Mouse (Mus musculus) midbrain, embryonic 16.5 days (tissue): ENCODE data around the gene 1700092M07Rik. TPM values are rescaled to one million over a fixed set of nuclear protein-coding genes. Genes with fewer than 3 reads are reported as not detected.
A peak's percentile ranks its signal among the peaks of the same experiment; 100 is the strongest.

ENCODE experiments used
- ATAC-seq: fragments of 200-750 bp; cut with Nextera tagmentation; 2 replicates; pipeline ENCODE4 v1.8.0; 2017; ENCODE audit warnings: moderate TSS enrichment
- H3K27ac ChIP-seq: fragments of 300-500 bp; sonication (generic); 2 replicates; pipeline ENCODE4 v1.5.1; 2014; ENCODE audit warnings: mild to moderate bottlenecking, low read length, mixed read lengths
- H3K27me3 ChIP-seq: fragments of 300-500 bp; sonication (generic); 2 replicates; pipeline ENCODE4 v1.6.1; 2014; ENCODE audit warnings: low read depth, low read length, mixed read lengths; ENCODE audit not compliant: control insufficient read depth, insufficient read depth
- H3K36me3 ChIP-seq: fragments of 300-500 bp; sonication (generic); 2 replicates; pipeline ENCODE4 v1.6.1; 2014; ENCODE audit warnings: mild to moderate bottlenecking, low read length, moderate library complexity, mixed read lengths; ENCODE audit not compliant: control insufficient read depth, insufficient read depth
- H3K4me1 ChIP-seq: fragments of 300-500 bp; sonication (generic); 2 replicates; pipeline ENCODE4 v1.6.1; 2014; ENCODE audit warnings: mild to moderate bottlenecking, low read length, mixed read lengths; ENCODE audit not compliant: control insufficient read depth, insufficient read depth
- H3K4me2 ChIP-seq: fragments of 300-500 bp; sonication (generic); 2 replicates; pipeline ENCODE4 v1.6.1; 2014; ENCODE audit warnings: mild to moderate bottlenecking, low read length, mixed read lengths
- H3K4me3 ChIP-seq: fragments of 300-500 bp; sonication (generic); 2 replicates; pipeline ENCODE4 v1.5.1; 2014; ENCODE audit warnings: low read depth, mild to moderate bottlenecking, low read length, moderate library complexity, mixed read lengths
- H3K9ac ChIP-seq: fragments of 300-500 bp; sonication (generic); 2 replicates; pipeline ENCODE4 v1.6.1; 2014; ENCODE audit warnings: low read depth, low read length, mixed read lengths
- H3K9me3 ChIP-seq: fragments of 300-500 bp; sonication (generic); replicated peaks from 2 replicates; pipeline ENCODE4 v1.6.1; 2014; ENCODE audit warnings: mild to moderate bottlenecking, low read length, mixed read lengths; ENCODE audit not compliant: control insufficient read depth, poor library complexity, severe bottlenecking
- WGBS: fragments of 180-500 bp; shearing (Covaris S2); extraction: QIAGEN DNeasy Blood & Tissue Kit; methylation state at CpG from one replicate; pipeline ENCODE4 v1.1.7; 2014; 5-methylcytosine and 5-hydroxymethylcytosine counted together
- polyA plus RNA-seq: library from polyadenylated mRNA; unstranded; fragments of >200 nt; fragmentation: Nextera tagmentation; extraction: Ambion mirVana; gene quantifications from 2 replicates; pipeline ENCODE4 v1.2.1, GENCODE M21; 2015

The 1700092M07Rik gene
- polyA plus RNA-seq, 1 experiment from 2014 or later, result 1.8 TPM

DNA sequence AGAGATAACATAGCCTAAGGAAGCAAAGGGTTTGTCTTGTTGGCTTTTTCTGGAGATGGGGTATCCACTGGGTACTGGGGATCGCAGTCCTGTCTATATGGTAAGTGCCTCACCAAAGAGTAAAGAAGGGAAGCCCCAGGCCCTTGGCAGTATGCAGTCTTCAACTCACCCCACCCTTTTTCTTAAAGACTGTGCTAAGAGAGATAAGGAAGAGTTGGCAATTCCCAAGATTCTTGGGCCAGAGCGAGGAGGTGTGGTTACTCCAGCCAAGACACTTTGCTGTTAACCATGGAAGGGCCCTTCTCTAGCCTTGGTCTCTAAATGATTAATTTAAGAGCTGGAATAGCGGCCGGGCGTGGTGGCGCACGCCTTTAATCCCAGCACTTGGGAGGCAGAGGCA is 33.6 kb upstream of the 1700092M07Rik start:
- no peaks in the 10 kb centered on the region for H3K9me3 ChIP-seq
- H3K27ac ChIP-seq, result no peak overlapping the region
- 98% methylated on average over 7 of the region's 7 CpGs for WGBS
- H3K4me2 ChIP-seq, result no peak overlapping the region
- ATAC-seq, result no peak
- no peaks in the 10 kb centered on the region for H3K27me3 ChIP-seq
- peaks cover 38% of the 10 kb centered on the region for H3K36me3 ChIP-seq
- no peak overlapping the region for H3K4me3 ChIP-seq
- H3K4me1 ChIP-seq, result peaks cover 17% of the 10 kb centered on the region
- no peak overlapping the region for H3K9ac ChIP-seq

DNA sequence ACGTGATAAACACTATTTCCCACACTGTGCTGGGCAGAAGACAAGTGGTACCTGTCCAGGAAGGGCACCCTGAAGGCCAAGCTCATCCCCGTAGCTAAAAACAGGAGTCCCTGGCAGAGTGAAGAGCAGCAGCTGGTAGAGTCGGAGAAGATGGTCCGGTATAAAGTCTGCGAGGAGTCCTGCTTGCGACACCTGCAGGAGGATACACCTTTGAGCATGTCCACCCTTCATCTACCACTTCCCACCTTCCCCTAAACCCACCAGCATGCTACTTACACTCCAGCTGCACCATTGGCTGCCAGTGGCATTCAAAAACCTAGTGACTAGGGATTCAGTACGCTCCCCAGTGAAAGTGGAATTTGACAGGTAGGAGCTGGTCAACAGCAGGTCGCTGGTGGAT is 31.6 kb upstream of the 1700092M07Rik start:
- 90% methylated on average over 8 of the region's 8 CpGs for WGBS
- ATAC-seq, result no peak
- no peak overlapping the region for H3K4me2 ChIP-seq
- no peaks in the 10 kb centered on the region for H3K27me3 ChIP-seq
- no peak overlapping the region for H3K27ac ChIP-seq
- no peak overlapping the region for H3K9ac ChIP-seq
- no peak overlapping the region for H3K4me3 ChIP-seq
- H3K36me3 ChIP-seq, result peaks cover 38% of the 10 kb centered on the region
- H3K4me1 ChIP-seq, result peaks cover 28% of the 10 kb centered on the region
- H3K9me3 ChIP-seq, result no peaks in the 10 kb centered on the region

- WGBS, result 75% methylated on average over 2 of the region's 2 CpGs
- Histone ChIP-seq H3K9me3 (no peaks in the 10 kb centered on the region), H3K4me1 (peaks cover 32% of the 10 kb centered on the region), H3K27ac (0 out of 2 replicates have a peak overlapping the region, but pooled peaks have one; percentile 37), H3K9ac (no peak overlapping the region), H3K4me2 (0 out of 2 replicates have a peak overlapping the region, but pooled peaks have one; percentile 3), H3K36me3 (peaks cover 38% of the 10 kb centered on the region), H3K4me3 (no peak overlapping the region), H3K27me3 (no peaks in the 10 kb centered on the region)
- ATAC-seq, result no peak
These were observed 30.5 kb upstream of the 1700092M07Rik start for GRCm38 (mm10) chr19:8710057-8710456.

GRCm38 (mm10) chr19:8711506-8711905 is 29.0 kb upstream of the 1700092M07Rik start:
- H3K4me1 ChIP-seq, result peaks cover 32% of the 10 kb centered on the region
- 86% methylated on average over 4 of the region's 4 CpGs for WGBS
- H3K9me3 ChIP-seq, result no peaks in the 10 kb centered on the region
- no peaks in the 10 kb centered on the region for H3K27me3 ChIP-seq
- H3K4me3 ChIP-seq, result peak overlapping the region; percentile 56; the same call in 1 of the 2 replicates
- H3K9ac ChIP-seq, result peak overlapping the region; percentile 73; the same call in 1 of the 2 replicates
- H3K36me3 ChIP-seq, result peaks cover 36% of the 10 kb centered on the region
- no peak for ATAC-seq
- H3K4me2 ChIP-seq, result peak overlapping the region; percentile 75
- no peak overlapping the region for H3K27ac ChIP-seq

DNA sequence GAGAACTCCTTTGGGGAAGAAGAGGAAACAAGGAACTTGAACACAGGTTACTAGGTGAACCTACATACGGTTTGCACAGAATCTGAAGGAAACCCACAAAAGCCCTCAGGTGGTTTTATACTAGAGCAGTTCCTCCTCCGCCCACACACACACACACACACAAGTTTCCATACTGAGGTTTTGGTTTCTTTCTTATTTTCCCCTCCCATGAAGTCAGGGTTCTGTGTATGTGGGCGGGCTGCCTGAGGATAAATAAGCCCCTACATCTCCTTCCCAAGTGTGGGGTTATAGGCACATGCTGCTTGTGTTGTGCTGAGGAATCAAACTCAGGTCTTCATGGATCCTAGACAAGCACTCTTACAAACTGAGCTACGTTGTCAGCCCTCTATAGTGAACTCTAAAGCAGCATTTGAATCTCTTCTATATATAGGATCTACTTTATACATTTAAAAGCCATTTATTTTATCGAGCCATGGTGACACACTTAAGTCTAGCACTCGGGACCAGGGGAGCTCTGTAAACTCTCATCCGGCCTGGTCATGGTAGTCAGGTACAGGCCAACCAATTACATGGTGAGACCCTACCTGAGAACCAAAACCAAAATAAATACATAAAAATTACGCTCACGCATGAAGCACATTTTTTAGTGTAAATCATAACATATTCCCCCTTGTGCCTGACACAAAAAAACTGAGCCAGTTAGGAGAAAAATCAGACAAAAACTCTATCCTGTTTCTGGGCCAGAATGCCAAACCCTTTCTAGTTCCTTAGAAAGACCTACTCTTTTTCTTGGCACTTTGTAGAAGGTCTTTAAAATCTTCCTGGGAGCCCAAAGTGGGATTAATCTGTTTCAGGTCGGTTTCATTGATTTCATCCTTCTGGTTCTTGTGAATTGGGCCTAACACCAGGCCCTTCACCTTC is 28.3 kb upstream of the 1700092M07Rik start:
- Histone ChIP-seq H3K4me3 (peak overlapping the region; percentile 56), H3K9ac (peak overlapping the region; percentile 73), H3K27ac (peak overlapping the region; percentile 90), H3K4me1 (peaks cover 32% of the 10 kb centered on the region), H3K27me3 (no peaks in the 10 kb centered on the region), H3K4me2 (peak overlapping the region; percentile 75), H3K9me3 (no peaks in the 10 kb centered on the region), H3K36me3 (peaks cover 30% of the 10 kb centered on the region)
- WGBS, result 68% methylated on average over 10 of the region's 10 CpGs
- ATAC-seq, result no peak

DNA sequence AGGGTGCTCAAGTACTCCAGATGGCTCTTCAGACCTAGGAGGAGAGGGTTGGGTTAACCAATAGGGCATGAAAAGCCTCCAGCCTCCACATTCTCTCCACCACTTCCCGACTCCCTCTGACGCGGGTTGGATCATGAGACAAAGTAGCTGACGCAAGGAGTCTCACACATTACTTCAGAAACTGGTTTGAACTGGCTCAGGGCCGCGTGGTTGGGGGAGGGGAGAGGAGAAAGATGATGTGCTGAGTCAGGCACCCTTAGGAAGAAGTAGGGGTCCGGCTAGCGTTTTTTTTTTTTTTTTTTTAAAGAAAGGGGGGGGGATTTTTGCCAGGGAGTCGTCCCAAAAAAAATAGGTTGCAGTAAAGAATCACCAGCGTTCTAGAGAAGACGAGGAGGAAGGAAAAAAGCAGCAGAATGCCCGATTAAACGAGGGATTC is 27.6 kb upstream of the 1700092M07Rik start:
- ATAC-seq, result peak; percentile 52
- H3K9ac ChIP-seq, result peak overlapping the region; percentile 73
- peak overlapping the region; percentile 75 for H3K4me2 ChIP-seq
- H3K4me3 ChIP-seq, result peak overlapping the region; percentile 56
- no peaks in the 10 kb centered on the region for H3K27me3 ChIP-seq
- H3K36me3 ChIP-seq, result peaks cover 26% of the 10 kb centered on the region
- peak overlapping the region; percentile 90 for H3K27ac ChIP-seq
- H3K9me3 ChIP-seq, result no peaks in the 10 kb centered on the region
- WGBS, result 0% methylated on average over 13 of the region's 13 CpGs
- H3K4me1 ChIP-seq, result peaks cover 32% of the 10 kb centered on the region

DNA sequence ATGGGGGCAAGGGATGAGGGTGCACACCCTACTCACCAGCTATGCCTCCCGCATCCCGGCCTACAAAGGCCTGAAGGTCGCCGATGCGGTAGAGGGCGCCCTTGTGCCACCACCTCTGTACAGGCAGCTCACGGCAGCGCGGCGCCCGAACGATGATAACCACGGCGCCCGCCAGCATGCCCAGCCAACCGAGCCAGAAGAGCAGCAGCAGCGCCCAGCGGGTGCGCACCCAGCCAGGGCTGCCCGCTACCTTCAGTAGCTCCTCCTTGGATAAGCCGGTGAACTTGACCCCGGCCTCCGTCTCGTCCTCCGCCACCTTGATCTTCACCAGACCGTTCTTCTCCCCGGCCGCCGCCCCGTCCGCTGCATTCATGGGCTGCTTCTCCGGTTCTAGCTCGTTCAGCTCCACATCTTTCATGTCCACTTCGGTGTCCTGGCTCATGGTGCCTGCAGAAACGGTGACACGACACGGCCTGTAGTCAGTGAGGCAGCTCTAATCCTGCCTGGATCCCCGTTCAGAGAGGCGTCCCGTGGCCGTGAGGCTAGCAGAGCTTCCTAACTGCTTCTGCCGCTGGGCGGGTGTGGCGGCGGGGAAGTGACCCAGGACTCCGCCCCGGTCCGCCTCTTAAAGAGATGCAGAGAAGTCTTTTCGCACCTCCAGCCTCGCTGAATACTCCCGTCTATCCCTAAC is 27.1 kb upstream of the 1700092M07Rik start:
- under 1% methylated on average over 45 of the region's 51 CpGs for WGBS
- no peaks in the 10 kb centered on the region for H3K27me3 ChIP-seq
- peak overlapping the region; percentile 56 for H3K4me3 ChIP-seq
- peak overlapping the region; percentile 73 for H3K9ac ChIP-seq
- H3K36me3 ChIP-seq, result peaks cover 20% of the 10 kb centered on the region
- H3K27ac ChIP-seq, result peak overlapping the region; percentile 90
- peak overlapping the region; percentile 75 for H3K4me2 ChIP-seq
- H3K9me3 ChIP-seq, result no peaks in the 10 kb centered on the region
- peak; percentile 94 for ATAC-seq
- peaks cover 32% of the 10 kb centered on the region for H3K4me1 ChIP-seq

DNA sequence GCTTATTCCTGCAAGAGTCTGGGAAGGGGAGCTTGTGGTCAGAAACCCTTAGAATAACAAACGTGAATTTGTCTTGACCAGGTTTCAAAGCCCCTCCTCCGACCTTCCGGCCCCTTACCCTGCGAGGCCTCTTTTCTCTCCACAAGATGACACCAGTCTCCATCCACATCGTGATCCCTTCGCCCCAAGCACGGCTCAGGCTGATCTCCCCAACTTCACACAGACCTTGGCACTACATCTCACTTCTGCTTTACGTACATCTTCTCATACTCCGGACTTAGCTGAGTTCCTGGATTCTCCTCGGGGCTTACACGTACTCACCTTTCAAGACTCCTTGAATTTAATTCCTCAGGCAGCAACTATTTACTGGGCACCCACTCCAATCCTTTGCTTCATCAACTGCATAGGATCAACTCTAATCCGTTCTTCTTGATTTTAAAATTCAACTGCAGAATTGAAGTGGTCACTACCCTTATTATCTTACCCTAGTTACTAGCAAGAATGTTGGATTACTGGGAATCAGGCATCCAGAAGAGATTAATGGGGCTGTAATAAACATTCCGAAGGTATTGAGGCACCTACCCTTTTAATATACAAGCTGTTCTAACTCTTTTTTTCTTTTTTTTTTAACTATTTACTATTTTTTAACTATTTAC is 26.4 kb upstream of the 1700092M07Rik start:
- Histone ChIP-seq H3K4me1 (peaks cover 32% of the 10 kb centered on the region), H3K9me3 (no peaks in the 10 kb centered on the region), H3K27me3 (no peaks in the 10 kb centered on the region), H3K27ac (peak overlapping the region; percentile 90), H3K36me3 (peaks cover 13% of the 10 kb centered on the region), H3K9ac (peak overlapping the region; percentile 73), H3K4me3 (peak overlapping the region; percentile 56), H3K4me2 (peak overlapping the region; percentile 75)
- ATAC-seq, result peak; percentile 12; the same call in 1 of the 2 replicates
- 5% methylated on average over 13 of the region's 13 CpGs for WGBS
